Mouse (Mus musculus) lung, postnatal 0 days (tissue): ENCODE measurements around the gene Bst1.

Source experiments
- CTCF ChIP-seq: IDR thresholded peaks from 2 replicates; pipeline ENCODE4 v1.5.1; 2016; ENCODE audit warnings: antibody characterized with exemption, mild to moderate bottlenecking
- EP300 ChIP-seq: IDR thresholded peaks from 2 replicates; pipeline ENCODE4 v1.6.1; 2016; ENCODE audit warnings: antibody characterized with exemption, mild to moderate bottlenecking, control low read depth

DNA sequence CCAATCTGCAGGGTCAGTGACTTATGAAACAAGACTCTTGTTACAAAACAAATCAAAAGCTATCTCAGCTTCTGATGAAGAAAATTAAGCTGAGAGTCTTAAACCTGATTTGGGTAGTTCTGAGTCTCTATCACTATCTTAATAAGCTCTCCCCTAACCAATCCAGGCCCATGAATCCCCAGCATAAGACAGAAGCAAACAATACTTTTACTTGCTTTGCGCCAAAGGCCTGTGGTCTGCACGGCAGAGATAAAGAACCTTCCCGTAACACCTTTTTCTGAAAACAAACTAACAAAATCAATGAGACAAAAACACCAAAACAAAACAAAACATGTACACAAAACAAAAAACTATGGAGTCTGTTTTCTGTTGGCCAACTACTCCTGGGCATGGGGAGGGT, 40.1 kb upstream of the Bst1 start:
- TF ChIP-seq CTCF (no peak), EP300 (no peak)
